Mouse (Mus musculus) G1E (cell line): ENCODE results near the gene Ssbp1. TPM values are rescaled to one million over a fixed set of nuclear protein-coding genes. Genes with fewer than 3 reads are reported as not detected.
A peak's percentile ranks its signal among the peaks of the same experiment; 100 is the strongest.

Experiments
- ATAC-seq: 2 replicates; pipeline ENCODE4 v1.8.0; 2016; ENCODE audit warnings: mild to moderate bottlenecking; ENCODE audit not compliant: insufficient number of reproducible peaks, poor library complexity, low FRiP score, severe bottlenecking; ENCODE audit errors: extremely low read depth
- DNase-seq: peaks from one replicate; pipeline ENCODE4 v3.0.0; 2012; ENCODE audit warnings: low spot score
- H3K27me3 ChIP-seq: 2 replicates; pipeline ENCODE4 v1.6.1; 2012; ENCODE audit warnings: mild to moderate bottlenecking, low read length, inconsistent platforms; ENCODE audit not compliant: insufficient read depth
- H3K36me3 ChIP-seq: replicated peaks from 2 replicates; pipeline ENCODE3; 2012; ENCODE audit warnings: mild to moderate bottlenecking, inconsistent platforms
- H3K4me1 ChIP-seq: 2 replicates; pipeline ENCODE4 v1.6.1; 2012; ENCODE audit warnings: low read depth, low read length, inconsistent platforms, mixed read lengths; ENCODE audit not compliant: insufficient read depth
- H3K4me3 ChIP-seq: 2 replicates; pipeline ENCODE4 v1.5.1; 2012; ENCODE audit warnings: low read depth, mild to moderate bottlenecking, inconsistent platforms, low read length, moderate library complexity, mixed read lengths
- H3K9me3 ChIP-seq: replicated peaks from 2 replicates; pipeline ENCODE4 v1.6.1; 2012; ENCODE audit warnings: inconsistent platforms
- CTCF ChIP-seq: IDR thresholded peaks from 2 replicates; pipeline ENCODE4 v1.5.1; 2012; ENCODE audit warnings: low read depth, low read length, inconsistent platforms, mixed read lengths
- GATA1 ChIP-seq: IDR thresholded peaks from 2 replicates; pipeline ENCODE4 v1.6.1; 2012; ENCODE audit warnings: borderline replicate concordance, low read length, inconsistent platforms, mixed read lengths
- GATA2 ChIP-seq: IDR thresholded peaks from 2 replicates; pipeline ENCODE4 v1.6.1; 2012; ENCODE audit warnings: low read depth, low read length, inconsistent platforms, borderline replicate concordance
- POLR2AphosphoS5 ChIP-seq: IDR thresholded peaks from 2 replicates; pipeline ENCODE4 v1.6.1; 2012; ENCODE audit warnings: low read depth, low read length, inconsistent platforms; ENCODE audit not compliant: insufficient replicate concordance
- TAL1 ChIP-seq: conservative IDR thresholded peaks from 2 replicates; pipeline ENCODE4 v1.6.1; 2012; ENCODE audit warnings: low read depth, low read length, inconsistent platforms, mixed read lengths
- polyA plus RNA-seq: library from polyadenylated mRNA; stranded (reverse); fragments of >175 nt; gene quantifications from 2 replicates; pipeline ENCODE4 v1.2.3, GENCODE M21; 2012
- total RNA-seq, 2 experiments: library from RNA; stranded (forward) in 1 of 2; stranded (reverse) in 1 of 2; fragments of 200-1000 nt in 1 of 2; fragments of >200 nt in 1 of 2; fragmentation: Nextera tagmentation in 1 of 2; gene quantifications; 2 replicates each; pipeline ENCODE4 v1.2.3; 2014 to 2017

Gene Ssbp1
- total RNA-seq (2014; fragmentation: Nextera tagmentation): 79.1 and 106 TPM in 2 replicates
- 63.5 and 90.5 TPM in 2 replicates for total RNA-seq (2017)
- polyA plus RNA-seq: 11.0 and 14.6 TPM in 2 replicates

GRCm38 (mm10) chr6:40470916-40471719 is at the start of gene Ssbp1:
Gene Ssbp1 (plus strand): TSS chr6:40471352.
- peaks cover 33% of the 10 kb centered on the region for H3K36me3 ChIP-seq
- H3K4me1 ChIP-seq: peaks cover 18% of the 10 kb centered on the region
- peak; percentile 92 for ATAC-seq
- DNase-seq: peak; percentile 78
- peak within 1 kb of the TSS; percentile 92 for H3K4me3 ChIP-seq
- no peak for TF ChIP-seq POLR2AphosphoS5
- TF ChIP-seq CTCF: no peak
- TF ChIP-seq GATA2: no peak
- TF ChIP-seq GATA1: no peak
- TF ChIP-seq TAL1: no peak
- H3K9me3 ChIP-seq: no peaks in the 10 kb centered on the region
- no peaks in the 10 kb centered on the region for H3K27me3 ChIP-seq

- H3K4me1 ChIP-seq: peaks cover 3% of the 10 kb centered on the region; the same call in 1 of the 2 replicates
- H3K36me3 ChIP-seq: no peaks in the 10 kb centered on the region
- no peak overlapping the region for H3K4me3 ChIP-seq
- TF ChIP-seq TAL1 (no peak), GATA1 (no peak), CTCF (no peak)
- peaks cover 11% of the 10 kb centered on the region for H3K27me3 ChIP-seq
- ATAC-seq (no peak), DNase-seq (no peak)
- H3K9me3 ChIP-seq: no peaks in the 10 kb centered on the region
These were observed 48.1 kb upstream of the Ssbp1 start for GRCm38 (mm10) chr6:40423013-40423412.

- TF ChIP-seq POLR2AphosphoS5 (no peak), CTCF (peak; percentile 57)
- H3K4me3 ChIP-seq: no peak overlapping the region
- no peaks in the 10 kb centered on the region for H3K36me3 ChIP-seq
- H3K9me3 ChIP-seq: no peaks in the 10 kb centered on the region
- H3K27me3 ChIP-seq: peaks cover 11% of the 10 kb centered on the region
- DNase-seq: peak; percentile 15
- no peak for ATAC-seq
- peaks cover 3% of the 10 kb centered on the region; the same call in 1 of the 2 replicates for H3K4me1 ChIP-seq
These were observed 47.4 kb upstream of the Ssbp1 start for GRCm38 (mm10) chr6:40423774-40424173.

GRCm38 (mm10) chr6:40427441-40427840 is 43.7 kb upstream of the Ssbp1 start:
- Histone ChIP-seq H3K27me3 (peaks cover 30% of the 10 kb centered on the region), H3K4me1 (peaks cover 2% of the 10 kb centered on the region; the same call in 1 of the 2 replicates), H3K9me3 (no peaks in the 10 kb centered on the region), H3K4me3 (no peak overlapping the region), H3K36me3 (no peaks in the 10 kb centered on the region)
- TF ChIP-seq POLR2AphosphoS5: no peak
- no peak for TF ChIP-seq CTCF
- TF ChIP-seq TAL1: no peak
- TF ChIP-seq GATA2: no peak
- TF ChIP-seq GATA1: no peak
- DNase-seq: no peak
- ATAC-seq: no peak

GRCm38 (mm10) chr6:40428696-40429095 is 42.5 kb upstream of the Ssbp1 start:
- DNase-seq: no peak
- ATAC-seq: no peak
- no peaks in the 10 kb centered on the region for H3K4me1 ChIP-seq
- TF ChIP-seq GATA2: no peak
- TF ChIP-seq GATA1: no peak
- no peak for TF ChIP-seq POLR2AphosphoS5
- no peak for TF ChIP-seq TAL1
- TF ChIP-seq CTCF: no peak
- H3K27me3 ChIP-seq: peaks cover 40% of the 10 kb centered on the region
- no peaks in the 10 kb centered on the region for H3K36me3 ChIP-seq
- H3K9me3 ChIP-seq: no peaks in the 10 kb centered on the region
- H3K4me3 ChIP-seq: no peak overlapping the region

- H3K4me1 ChIP-seq: no peaks in the 10 kb centered on the region
- no peaks in the 10 kb centered on the region for H3K36me3 ChIP-seq
- no peaks in the 10 kb centered on the region for H3K9me3 ChIP-seq
- ATAC-seq: no peak
- TF ChIP-seq CTCF (no peak), POLR2AphosphoS5 (no peak), TAL1 (no peak)
- no peak overlapping the region for H3K4me3 ChIP-seq
- no peak for DNase-seq
- peaks cover 42% of the 10 kb centered on the region for H3K27me3 ChIP-seq
These were observed 41.6 kb upstream of the Ssbp1 start for GRCm38 (mm10) chr6:40429521-40429931.

GRCm38 (mm10) chr6:40430251-40430650 is 40.9 kb upstream of the Ssbp1 start:
- H3K9me3 ChIP-seq: no peaks in the 10 kb centered on the region
- no peak for ATAC-seq
- H3K36me3 ChIP-seq: no peaks in the 10 kb centered on the region
- peaks cover 49% of the 10 kb centered on the region for H3K27me3 ChIP-seq
- no peak for DNase-seq
- TF ChIP-seq TAL1: no peak
- no peak for TF ChIP-seq POLR2AphosphoS5
- no peak for TF ChIP-seq GATA1
- no peak for TF ChIP-seq CTCF
- no peak for TF ChIP-seq GATA2
- H3K4me3 ChIP-seq: no peak overlapping the region
- no peaks in the 10 kb centered on the region for H3K4me1 ChIP-seq
